Mouse (Mus musculus) E14TG2a.4 (cell line): ENCODE measurements at regions not wholly inside any gene's neighbourhood (a gene's known extent, or its start where the extent isn't known, plus 50 kb on each side); places are given as distances from the start of the nearest gene placed in this dataset.

Experiments used
- CTCF ChIP-seq: conservative IDR thresholded peaks from 2 replicates; pipeline ENCODE4 v1.5.1; 2014; ENCODE audit warnings: low read length
- NANOG ChIP-seq: IDR thresholded peaks from 2 replicates; pipeline ENCODE4 v1.6.1; 2014; ENCODE audit warnings: borderline replicate concordance, low read length, mixed read lengths
- POU5F1 ChIP-seq: IDR thresholded peaks from 2 replicates; pipeline ENCODE4 v1.6.1; 2014; ENCODE audit warnings: low read length, borderline replicate concordance

DNA sequence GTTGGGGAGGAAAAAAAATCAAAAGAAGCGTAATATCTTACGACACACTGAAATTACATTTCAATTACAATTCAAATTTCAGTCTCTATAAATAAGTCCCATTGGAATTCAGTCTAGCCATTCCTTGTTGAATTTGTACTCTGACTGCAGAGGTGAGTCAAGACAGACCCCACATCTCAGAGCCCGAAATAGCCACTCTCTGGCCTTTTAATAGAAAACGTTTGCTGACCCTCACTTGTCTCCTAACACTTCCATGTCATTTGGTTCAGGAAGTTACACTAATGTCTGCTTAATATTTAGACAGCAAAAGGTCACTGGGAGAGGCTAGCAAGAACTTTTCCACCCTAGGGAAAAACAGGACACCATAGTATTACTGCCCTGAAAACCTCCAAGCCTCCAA lies 623.1 kb upstream of the Nox3 start:
- TF ChIP-seq CTCF (no peak), POU5F1 (no peak), NANOG (no peak)
